Mouse (Mus musculus): ENCODE measurements at regions not wholly inside any gene's neighbourhood (a gene's known extent, or its start where the extent isn't known, plus 50 kb on each side); places are given as distances from the start of the nearest gene placed in this dataset.
A peak's percentile ranks its signal among the peaks of the same experiment; 100 is the strongest.

DNA sequence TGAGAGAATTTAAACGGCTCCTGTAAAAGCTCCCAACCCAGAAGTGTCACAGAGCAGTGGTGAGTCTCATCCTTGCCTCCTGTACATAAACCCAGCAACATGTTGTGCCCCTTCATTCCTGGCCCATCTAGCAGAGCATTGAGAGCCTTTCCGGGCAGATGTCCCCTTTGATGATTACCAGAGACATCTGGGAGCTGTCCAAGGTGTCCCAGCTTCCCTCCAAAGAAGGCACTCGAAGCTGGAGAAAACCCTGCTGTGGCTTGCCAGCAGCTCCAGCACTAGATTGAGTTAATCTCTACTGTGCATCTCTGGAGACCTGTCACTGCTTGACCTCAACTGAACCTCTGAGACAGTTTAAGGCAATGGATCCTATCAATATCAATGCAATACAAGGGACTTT is 86.4 kb upstream of the Mycn start:
- H3K9ac ChIP-seq (ENCODE audit: control insufficient read depth, low read depth, low read length, poor library complexity, severe bottlenecking) = no peak overlapping the region
- no peak overlapping the region for H3K4me3 ChIP-seq (ENCODE audit: control insufficient read depth in 1 of 2, insufficient read depth in 1 of 2, low read depth in 2 of 2, low read length in 2 of 2)
- TF ChIP-seq HCFC1 (IDR thresholded peaks at IDR 0.05; ENCODE audit: low read depth, low read length) (no peak), POLR2AphosphoS2 (IDR thresholded peaks at IDR 0.05; ENCODE audit: low read length) (no peak), MEF2A (IDR thresholded peaks at IDR 0.05; ENCODE audit: extremely low read depth, insufficient replicate concordance, low read depth, low read length, poor library complexity, severe bottlenecking) (no peak), CHD2 (IDR thresholded peaks at IDR 0.05; ENCODE audit: low read length) (no peak)
- no peaks in the 10 kb centered on the region for H3K27me3 ChIP-seq (ENCODE audit: control insufficient read depth in 1 of 2, insufficient read depth in 2 of 2, low read length in 2 of 2)
- H3K36me3 ChIP-seq (ENCODE audit: control insufficient read depth in 1 of 2, insufficient read depth in 2 of 2, low read length in 2 of 2) = no peaks in the 10 kb centered on the region
- no peaks in the 10 kb centered on the region for H3K9me3 ChIP-seq (replicated peaks; ENCODE audit: insufficient read depth, low read length)
- peak; percentile 2 for DNase-seq (ENCODE audit: low read depth, low spot score)
- H3K79me2 ChIP-seq (ENCODE audit: control insufficient read depth, insufficient read depth, low read length, poor library complexity) = no peaks in the 10 kb centered on the region
- H3K27ac ChIP-seq (ENCODE audit: control insufficient read depth, low read depth, low read length) = no peak overlapping the region
- H3K4me1 ChIP-seq (ENCODE audit: control insufficient read depth in 1 of 2, insufficient read depth in 2 of 2, low read length in 2 of 2) = no peaks in the 10 kb centered on the region

DNA sequence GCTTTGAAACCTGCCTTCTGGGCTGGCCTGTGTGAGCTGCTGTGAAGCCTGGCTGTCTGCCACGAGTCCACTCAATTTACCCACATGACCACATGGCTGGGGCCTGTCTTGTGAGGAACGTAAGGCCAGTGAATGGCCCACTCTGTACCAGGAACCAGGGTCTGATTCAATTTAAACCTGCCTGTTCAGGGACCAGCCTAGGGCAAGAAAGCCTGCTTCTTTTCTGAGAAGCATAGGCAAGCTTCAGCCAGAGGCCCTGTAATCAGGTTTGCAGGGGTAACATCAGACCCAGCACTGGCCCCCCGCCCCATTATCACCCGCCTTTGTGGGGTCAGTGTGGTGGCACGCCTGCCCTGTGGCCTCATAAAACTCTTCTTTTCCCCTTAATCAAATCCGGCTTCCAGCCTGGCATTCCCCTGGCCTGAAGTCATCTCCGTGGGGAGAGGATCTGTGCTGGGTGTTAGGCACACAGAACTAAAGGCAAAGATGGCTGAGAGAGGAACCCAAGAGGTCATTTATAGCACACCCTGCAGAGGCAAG is 84.4 kb upstream of the Mycn start:
- H3K9me3 ChIP-seq (replicated peaks; ENCODE audit: insufficient read depth, low read length) = no peaks in the 10 kb centered on the region
- no peak for DNase-seq (ENCODE audit: low read depth, low spot score)
- H3K36me3 ChIP-seq (ENCODE audit: control insufficient read depth in 1 of 2, insufficient read depth in 2 of 2, low read length in 2 of 2) = no peaks in the 10 kb centered on the region
- H3K27me3 ChIP-seq (ENCODE audit: control insufficient read depth in 1 of 2, insufficient read depth in 2 of 2, low read length in 2 of 2) = no peaks in the 10 kb centered on the region
- TF ChIP-seq RAD21 (IDR thresholded peaks at IDR 0.05; ENCODE audit: low read depth, low read length) = no peak
- no peak for TF ChIP-seq E2F4 (IDR thresholded peaks at IDR 0.05; ENCODE audit: borderline replicate concordance, low read depth, low read length)
- no peak for TF ChIP-seq MYB (IDR thresholded peaks at IDR 0.05; ENCODE audit: low read depth, low read length)
- no peak for TF ChIP-seq TBP (IDR thresholded peaks at IDR 0.05; ENCODE audit: low read depth, low read length)
- no peak for TF ChIP-seq ZNF384 (IDR thresholded peaks at IDR 0.05; ENCODE audit: low read depth, low read length)
- TF ChIP-seq POLR2AphosphoS2 (IDR thresholded peaks at IDR 0.05; ENCODE audit: low read length) = no peak
- no peak for TF ChIP-seq JUND (IDR thresholded peaks at IDR 0.05; ENCODE audit: low read depth, low read length)
- no peak for TF ChIP-seq ZC3H11A (IDR thresholded peaks at IDR 0.05; ENCODE audit: low read depth, low read length)
- TF ChIP-seq RCOR1 (IDR thresholded peaks at IDR 0.05; ENCODE audit: low read depth, low read length) = no peak
- no peak for TF ChIP-seq ETS1 (IDR thresholded peaks at IDR 0.05; ENCODE audit: low read depth, low read length)
- no peak for TF ChIP-seq NRF1 (IDR thresholded peaks at IDR 0.05; ENCODE audit: insufficient read depth, low read depth, low read length, poor library complexity, severe bottlenecking)
- no peak for TF ChIP-seq CHD1 (IDR thresholded peaks at IDR 0.05; ENCODE audit: low read depth, low read length)
- no peak for TF ChIP-seq ZKSCAN1 (IDR thresholded peaks at IDR 0.05; ENCODE audit: low read depth, low read length)
- no peak for TF ChIP-seq SMC3 (IDR thresholded peaks at IDR 0.05; ENCODE audit: low read depth, low read length)
- TF ChIP-seq CHD2 (IDR thresholded peaks at IDR 0.05; ENCODE audit: low read length) = no peak
- TF ChIP-seq CTCF (IDR thresholded peaks at IDR 0.05 in 2 of 3, conservative IDR thresholded peaks at IDR 0.05 in 1 of 3; ENCODE audit: control insufficient read depth in 1 of 3, insufficient read depth in 1 of 3, low read depth in 2 of 3, low read length in 3 of 3, poor library complexity in 1 of 3, severe bottlenecking in 1 of 3) = no peak
- TF ChIP-seq POLR2AphosphoS5 (IDR thresholded peaks at IDR 0.05; ENCODE audit: borderline replicate concordance, low read depth, low read length) = no peak
- no peak for TF ChIP-seq NELFE (IDR thresholded peaks at IDR 0.05; ENCODE audit: low read depth, low read length)
- TF ChIP-seq USF2 (IDR thresholded peaks at IDR 0.05; ENCODE audit: borderline replicate concordance in 1 of 2, insufficient read depth in 1 of 2, low read depth in 1 of 2, low read length in 2 of 2) = no peak
- TF ChIP-seq MAFK (IDR thresholded peaks at IDR 0.05; ENCODE audit: borderline replicate concordance, low read depth, low read length) = no peak
- H3K4me1 ChIP-seq (ENCODE audit: control insufficient read depth in 1 of 2, insufficient read depth in 2 of 2, low read length in 2 of 2) = no peaks in the 10 kb centered on the region
- no peak overlapping the region for H3K9ac ChIP-seq (ENCODE audit: control insufficient read depth, low read depth, low read length, poor library complexity, severe bottlenecking)
- no peaks in the 10 kb centered on the region for H3K79me2 ChIP-seq (ENCODE audit: control insufficient read depth, insufficient read depth, low read length, poor library complexity)
- H3K4me3 ChIP-seq (ENCODE audit: control insufficient read depth in 1 of 2, insufficient read depth in 1 of 2, low read depth in 2 of 2, low read length in 2 of 2) = no peak overlapping the region
- no peak overlapping the region for H3K27ac ChIP-seq (ENCODE audit: control insufficient read depth, low read depth, low read length)

All from MEL (cell line).